Mouse (Mus musculus): ENCODE data around the gene Prss21. TPM values are rescaled to one million over a fixed set of nuclear protein-coding genes. Genes with fewer than 3 reads are reported as not detected.

The Prss21 gene
- not detected in 2 replicates for polyA plus RNA-seq (2012; rRNA removed)

DNA sequence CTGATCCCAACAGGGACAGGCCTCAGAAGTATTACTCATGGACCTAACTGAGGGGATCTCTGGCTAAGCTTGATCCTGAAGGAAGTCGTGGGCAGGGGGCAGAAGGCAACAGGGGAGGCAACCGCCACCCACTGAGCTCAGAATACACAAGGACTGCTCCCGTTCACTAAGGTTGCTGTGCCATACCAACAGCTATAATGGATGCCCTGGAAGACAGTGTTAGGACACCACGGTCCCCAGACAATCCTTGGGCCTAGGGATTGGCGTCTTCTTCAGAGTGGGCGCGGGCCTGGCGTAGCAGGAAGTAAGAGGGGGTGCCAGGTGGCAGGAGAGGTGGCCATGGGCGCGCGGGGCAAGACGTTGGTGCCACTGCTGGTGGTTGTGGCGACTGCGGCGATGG, at the start of gene Prss21:
TSS of gene Prss21 (plus strand) at position 301 of the 400 bp plus-strand sequence.

DNA sequence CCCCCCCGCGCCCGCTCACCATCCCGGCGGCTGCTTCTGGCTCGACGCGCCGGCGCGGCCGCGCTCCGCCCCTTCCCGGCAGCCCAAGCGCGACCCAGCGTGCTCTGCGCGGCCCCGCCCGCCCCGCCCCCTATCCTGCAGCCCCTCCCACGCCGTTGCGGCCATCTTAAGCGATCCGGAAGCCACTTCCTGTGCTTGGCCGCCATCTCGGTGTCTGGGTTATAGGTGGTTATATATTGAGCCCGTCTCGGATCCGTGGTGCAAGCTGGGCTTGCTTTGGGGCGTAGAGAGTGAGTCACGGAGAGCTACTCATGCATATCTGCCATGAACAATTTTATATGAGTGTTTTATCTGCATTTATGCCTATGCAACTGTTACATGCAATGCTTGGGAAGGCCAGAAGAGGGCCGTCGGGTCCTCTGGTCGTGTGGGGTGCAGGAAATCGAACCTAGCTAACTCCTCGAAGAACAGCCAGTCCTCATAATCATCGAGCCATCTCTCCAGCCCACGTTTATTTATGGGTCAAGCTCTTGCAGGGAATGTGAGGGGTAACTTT, 38.7 kb upstream of the Prss21 start, which contains the start of gene Elob:
TSS of gene Elob (minus strand) at position 73 of the 556 bp plus-strand sequence.

DNA sequence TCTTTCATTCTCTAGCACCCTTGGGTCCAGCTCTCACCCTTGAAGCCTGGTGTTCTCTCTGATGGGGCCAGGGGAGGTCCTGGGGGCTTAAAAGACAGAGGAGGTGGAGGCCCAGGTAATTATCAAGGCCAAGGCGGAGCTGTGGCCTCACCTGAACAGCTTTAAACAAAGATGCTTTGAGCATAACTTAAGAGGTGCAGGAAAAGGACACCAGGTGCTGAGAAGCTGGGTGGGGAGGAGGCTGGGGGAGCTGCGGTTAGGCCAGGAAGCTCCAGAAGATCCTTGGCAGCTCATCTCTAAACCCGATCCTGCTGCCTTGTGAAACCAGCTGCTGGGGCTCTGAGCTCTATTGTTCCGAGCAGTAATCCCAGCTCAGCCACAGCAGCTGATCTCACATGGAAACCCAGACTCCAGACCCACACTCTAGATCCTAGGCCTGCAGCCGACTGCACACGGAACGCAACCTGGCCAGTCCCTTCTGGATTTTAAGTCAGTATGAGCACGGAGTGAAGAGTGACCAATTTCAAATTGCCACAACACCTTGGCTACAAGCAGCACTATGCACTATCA, 31.8 kb upstream of the Prss21 start, which contains the start of gene Prss33:
TSS of gene Prss33 (minus strand) at position 51 of the 570 bp plus-strand sequence.

DNA sequence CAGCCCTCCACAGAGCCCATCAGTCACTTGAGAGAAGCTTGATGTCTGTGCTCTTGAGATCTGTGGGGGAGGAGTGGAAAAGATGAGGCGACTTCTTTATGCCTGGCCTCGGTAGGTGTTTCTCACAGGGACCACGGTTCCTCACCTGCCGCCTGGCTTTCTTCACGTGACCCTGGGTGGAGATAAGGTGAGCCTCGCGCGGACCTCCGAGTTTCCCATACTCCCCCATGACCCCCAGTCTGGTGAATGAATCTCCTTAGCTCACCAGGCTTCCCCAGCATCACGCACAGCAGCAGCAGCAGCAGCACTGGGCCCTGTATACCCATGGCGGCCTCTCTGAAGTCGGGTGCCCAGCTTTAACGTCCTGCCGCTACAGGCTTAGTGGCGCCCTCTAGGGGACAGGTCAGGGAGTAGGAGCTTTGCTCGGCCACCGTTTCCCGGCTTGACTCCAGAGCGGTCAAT, 24.0 kb upstream of the Prss21 start, which contains the start of the genes Prss32 and Prss41:
TSS of gene Prss32 (plus strand) at position 44 of the 462 bp plus-strand sequence.
TSS of gene Prss41 (minus strand) at position 361 of the 462 bp plus-strand sequence.

DNA sequence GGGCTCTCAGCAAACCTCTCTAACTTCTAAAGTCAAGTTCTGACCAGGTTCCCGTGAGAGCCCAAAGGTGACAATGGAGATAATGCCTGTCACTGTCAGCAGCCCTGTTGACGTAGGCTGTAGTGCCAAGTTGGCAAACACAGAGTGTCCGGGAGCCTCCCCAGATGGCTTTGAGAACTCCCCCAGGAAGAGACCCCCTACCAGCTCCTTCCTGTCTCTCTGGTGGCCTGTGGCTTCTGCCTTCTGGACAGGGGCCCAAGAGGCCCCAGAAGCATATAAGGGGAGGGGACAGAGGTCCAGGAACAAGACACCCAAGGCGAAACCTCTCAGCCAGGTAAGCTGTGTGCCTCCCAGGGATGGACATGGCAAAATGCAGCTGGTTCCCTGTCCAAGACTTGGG, 12.7 kb downstream of the Prss21 start, which contains the start of the genes Dcpp1 and Dcpp2:
TSS of gene Dcpp1 (plus strand) at position 301 of the 400 bp plus-strand sequence.
TSS of gene Dcpp2 (plus strand) at position 305 of the 400 bp plus-strand sequence.

DNA sequence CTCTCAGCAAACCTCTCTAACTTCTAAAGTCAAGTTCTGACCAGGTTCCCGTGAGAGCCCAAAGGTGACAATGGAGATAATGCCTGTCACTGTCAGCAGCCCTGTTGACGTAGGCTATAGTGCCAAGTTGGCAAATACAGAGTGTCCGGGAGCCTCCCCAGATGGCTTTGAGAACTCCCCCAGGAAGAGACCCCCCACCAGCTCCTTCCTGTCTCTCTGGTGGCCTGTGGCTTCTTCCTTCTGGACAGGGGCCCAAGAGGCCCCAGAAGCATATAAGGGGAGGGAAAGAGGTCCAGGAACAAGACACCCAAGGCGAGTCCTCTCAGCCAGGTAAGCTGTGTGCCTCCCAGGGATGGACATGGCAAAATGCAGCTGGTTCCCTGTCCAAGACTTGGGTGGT, 49.3 kb downstream of the Prss21 start, which contains the start of gene Dcpp3:
TSS of gene Dcpp3 (plus strand) at position 301 of the 400 bp plus-strand sequence.

Other genes starting within 250 kb of the Prss21 start
- 0.45 and 0.59 TPM in 2 replicates for gene Mmp25, start 222.8 kb upstream of the Prss21 start, polyA plus RNA-seq (2012; rRNA removed)
- gene Bicdl2, start 207.6 kb upstream of the Prss21 start, polyA plus RNA-seq (2012; rRNA removed): 1.9 and 2.2 TPM in 2 replicates
- 255 and 265 TPM in 2 replicates for gene Hcfc1r1, start 194.5 kb upstream of the Prss21 start, polyA plus RNA-seq (2012; rRNA removed)
- gene Thoc6, start 194.2 kb upstream of the Prss21 start, polyA plus RNA-seq (2012; rRNA removed): 33.8 and 40.2 TPM in 2 replicates
- gene Tnfrsf12a, start 190.6 kb upstream of the Prss21 start, polyA plus RNA-seq (2012; rRNA removed): 86.1 and 128 TPM in 2 replicates
- 0.17 and 0.45 TPM in 2 replicates for gene Cldn6, start 188.8 kb upstream of the Prss21 start, polyA plus RNA-seq (2012; rRNA removed)
- 0.43 and 0.55 TPM in 2 replicates for gene Cldn9, start 184.0 kb upstream of the Prss21 start, polyA plus RNA-seq (2012; rRNA removed)
- gene 1520401A03Rik, start 145.3 kb upstream of the Prss21 start, polyA plus RNA-seq (2012; rRNA removed): 0.20 and 0.23 TPM in 2 replicates
- gene Pkmyt1, start 141.7 kb upstream of the Prss21 start, polyA plus RNA-seq (2012; rRNA removed): 42.7 and 44.1 TPM in 2 replicates
- 53.7 and 55.7 TPM in 2 replicates for gene Paqr4, start 127.2 kb upstream of the Prss21 start, polyA plus RNA-seq (2012; rRNA removed)
- gene Kremen2, start 122.2 kb upstream of the Prss21 start, polyA plus RNA-seq (2012; rRNA removed): 0.11 and 0.25 TPM in 2 replicates
- 49.4 and 56.6 TPM in 2 replicates for gene Flywch1, start 96.5 kb upstream of the Prss21 start, polyA plus RNA-seq (2012; rRNA removed)
- 14.5 and 15.3 TPM in 2 replicates for gene Flywch2, start 82.0 kb upstream of the Prss21 start, polyA plus RNA-seq (2012; rRNA removed)
- gene Srrm2, start 77.5 kb upstream of the Prss21 start, polyA plus RNA-seq (2012; rRNA removed): 840 and 913 TPM in 2 replicates
- 548 and 704 TPM in 2 replicates for gene Elob, start 38.9 kb upstream of the Prss21 start, polyA plus RNA-seq (2012; rRNA removed)
- gene Prss33, start 32.0 kb upstream of the Prss21 start, polyA plus RNA-seq (2012; rRNA removed): 0.15 and 0.17 TPM in 2 replicates
- gene Prss32, start 24.2 kb upstream of the Prss21 start, polyA plus RNA-seq (2012; rRNA removed): 0.71 and 1.6 TPM in 2 replicates
- gene Prss41, start 23.9 kb upstream of the Prss21 start, polyA plus RNA-seq (2012; rRNA removed): 0.32 and 0.58 TPM in 2 replicates
- 1.0 and 5.2 TPM in 2 replicates for gene Dcpp1, start 12.8 kb downstream of the Prss21 start, polyA plus RNA-seq (2012; rRNA removed)
- gene Dcpp2, start 12.8 kb downstream of the Prss21 start, polyA plus RNA-seq (2012; rRNA removed): 1.0 and 1.4 TPM in 2 replicates
- 7.0 and 7.8 TPM in 2 replicates for gene Dcpp3, start 49.4 kb downstream of the Prss21 start, polyA plus RNA-seq (2012; rRNA removed)
- gene Sbp, start 73.6 kb downstream of the Prss21 start, polyA plus RNA-seq (2012; rRNA removed): not detected in 2 replicates
- gene Sbpl, start 87.2 kb downstream of the Prss21 start, polyA plus RNA-seq (2012; rRNA removed): 0.26 TPM in 1 of 2 replicates, not detected in the other
- gene Prss30, start 112.5 kb downstream of the Prss21 start, polyA plus RNA-seq (2012; rRNA removed): 3.5 and 5.3 TPM in 2 replicates
- gene Prss22, start 130.0 kb downstream of the Prss21 start, polyA plus RNA-seq (2012; rRNA removed): 0.81 and 0.92 TPM in 2 replicates
- 0.39 and 0.77 TPM in 2 replicates for gene Prss27, start 170.1 kb downstream of the Prss21 start, polyA plus RNA-seq (2012; rRNA removed)
- gene Kctd5, start 205.4 kb downstream of the Prss21 start, polyA plus RNA-seq (2012; rRNA removed): 51.8 and 52.0 TPM in 2 replicates